Mouse (Mus musculus) Muller cell, postnatal 12 days (primary cell): ENCODE measurements around the gene Olfr818.
"Not testable (repeated sequence)": the region's sequence is repeated elsewhere in the genome, so short reads cannot be mapped to it uniquely, and the experiment has no call there.

Experiments
- DNase-seq: peaks from one replicate; pipeline ENCODE4 v3.0.0-alpha.2; 2015; ENCODE audit errors: inconsistent ontology term

Olfr818 gene

GRCm38 (mm10) chr10:129949000-129949399 is at the start of gene Olfr818:
TSS of gene Olfr818 (minus strand) at chr10:129949100.
- DNase-seq = no peak

GRCm38 (mm10) chr10:129984962-129985361 is 36.1 kb upstream of the Olfr818 start, which contains the start of gene Gm10310:
TSS of gene Gm10310 (minus strand) at chr10:129985062.
- DNase-seq = not testable (repeated sequence)

GRCm38 (mm10) chr10:129981867-129982266 is 33.0 kb upstream of the Olfr818 start:
- not testable (repeated sequence) for DNase-seq

- DNase-seq = not testable (repeated sequence)
These were observed 27.1 kb upstream of the Olfr818 start, which contains the start of gene Olfr247 for GRCm38 (mm10) chr10:129976040-129976439. TSS of gene Olfr247 (minus strand) at chr10:129976140.

GRCm38 (mm10) chr10:129972994-129973393 is 24.1 kb upstream of the Olfr818 start:
- DNase-seq = not testable (repeated sequence)

GRCm38 (mm10) chr10:129967166-129967565 is 18.3 kb upstream of the Olfr818 start, which contains the start of gene Olfr819:
TSS of gene Olfr819 (minus strand) at chr10:129967266.
- not testable (repeated sequence) for DNase-seq

GRCm38 (mm10) chr10:129966232-129966631 is 17.3 kb upstream of the Olfr818 start:
- DNase-seq = not testable (repeated sequence)

GRCm38 (mm10) chr10:129915497-129915896 is 33.4 kb downstream of the Olfr818 start, which contains the start of gene Olfr816:
TSS of gene Olfr816 (minus strand) at chr10:129915597.
- DNase-seq = no peak

- DNase-seq = not testable (repeated sequence)
These were observed 43.1 kb downstream of the Olfr818 start, which contains the start of gene Olfr815 for GRCm38 (mm10) chr10:129905767-129906166. TSS of gene Olfr815 (minus strand) at chr10:129905867.
